8 mouse cellular contexts compared by ENCODE assay signal in the genomic region with DNA sequence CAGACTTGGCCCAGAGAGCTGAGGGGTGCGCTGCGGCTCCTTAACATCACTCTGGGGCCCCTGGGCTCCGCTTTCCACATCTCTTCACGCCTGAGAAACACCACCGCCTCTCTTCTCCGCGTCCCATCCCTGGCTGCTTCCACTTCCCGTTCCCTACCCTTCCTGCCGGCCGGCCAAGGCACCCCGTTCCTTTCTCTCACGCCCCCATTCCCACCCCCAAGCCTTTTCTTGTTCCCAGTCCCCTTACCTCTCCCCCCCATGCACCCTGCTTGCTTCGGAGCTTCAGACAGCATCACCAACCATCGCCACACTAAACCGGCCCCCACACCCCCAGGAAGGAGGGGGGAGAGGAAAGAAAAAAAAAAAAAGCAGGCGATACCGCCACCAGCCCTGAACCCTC. TPM values are rescaled to one million over a fixed set of nuclear protein-coding genes. Genes with fewer than 3 reads are reported as not detected.
DNase-seq lines count a peak whose midpoint lies in the region; ATAC-seq and TF ChIP-seq lines count a peak whose summit lies in the region.

No protein-coding gene starts in this region.

- H3K4me1 ChIP-seq in heart, embryonic 16.5 days (ENCODE audit: control insufficient read depth, insufficient read depth, low read length): peaks cover 13% of the 10 kb centered on the region
- no peaks in the 10 kb centered on the region; the same call in 1 of the 2 replicates for H3K4me1 ChIP-seq in heart, adult 2 months (ENCODE audit: control insufficient read depth, insufficient read depth, low read length)
- peaks cover 64% of the 10 kb centered on the region for H3K4me1 ChIP-seq in hindbrain, embryonic 14.5 days (replicated peaks; ENCODE audit: control insufficient read depth, insufficient read depth, low read length)
- H3K4me1 ChIP-seq in midbrain, embryonic 15.5 days: peaks cover 70% of the 10 kb centered on the region

- intact Hi-C loops in heart, adult 2 months (cut with DNase I): no loop called here

- peaks cover 88% of the 10 kb centered on the region for H3K27me3 ChIP-seq in heart, embryonic 16.5 days (ENCODE audit: control insufficient read depth, insufficient read depth, low read length)
- peaks cover 28% of the 10 kb centered on the region for H3K27me3 ChIP-seq in heart, adult 2 months (ENCODE audit: control insufficient read depth, insufficient read depth, low read length)
- peaks cover 14% of the 10 kb centered on the region; the same call in 1 of the 2 replicates for H3K27me3 ChIP-seq in hindbrain, embryonic 14.5 days (ENCODE audit: control insufficient read depth, insufficient read depth, low read length)
- H3K27me3 ChIP-seq in midbrain, embryonic 15.5 days (replicated peaks): peaks cover 12% of the 10 kb centered on the region

- H3K9ac ChIP-seq in heart, embryonic 16.5 days (ENCODE audit: low read length): no peak overlapping the region
- no peak overlapping the region for H3K9ac ChIP-seq in heart, adult 2 months (ENCODE audit: low read depth, low read length)
- H3K9ac ChIP-seq in hindbrain, embryonic 14.5 days: peak overlapping the region; percentile 80
- peak overlapping the region; percentile 97 for H3K9ac ChIP-seq in midbrain, embryonic 15.5 days

- 3% methylated on average over 17 of the region's 17 CpGs for WGBS in heart, embryonic 16.5 days
- WGBS in heart, adult 2 months: 1% methylated on average over 15 of the region's 17 CpGs
- WGBS in hindbrain, embryonic 14.5 days: under 1% methylated on average over 17 of the region's 17 CpGs
- WGBS in midbrain, embryonic 15.5 days: under 1% methylated on average over 17 of the region's 17 CpGs

- no peaks in the 10 kb centered on the region for H3K9me3 ChIP-seq in heart, embryonic 16.5 days (replicated peaks; ENCODE audit: control insufficient read depth, low read length)
- H3K9me3 ChIP-seq in hindbrain, embryonic 14.5 days (ENCODE audit: control insufficient read depth, low read length): no peaks in the 10 kb centered on the region
- H3K9me3 ChIP-seq in midbrain, embryonic 15.5 days: no peaks in the 10 kb centered on the region

- TF ChIP-seq EP300 in heart, adult 2 months (IDR thresholded peaks at IDR 0.05; ENCODE audit: insufficient read depth, low read depth, low read length): no peak

- DNase-seq in heart, adult 2 months: no peak
- DNase-seq in cerebellum, postnatal 10 days: peak; percentile 65 to 70
- DNase-seq in hindbrain, embryonic 14.5 days (ENCODE audit: low spot score): no peak
- DNase-seq in embryo, embryonic 9.5 days (ENCODE audit: extremely low spot score): no peak
- DNase-seq in ovary, postnatal 36 days (ENCODE audit: low spot score): no peak
- DNase-seq in adrenal gland, postnatal 10 days: no peak

- no peak for TF ChIP-seq CTCF in heart, adult 2 months (IDR thresholded peaks at IDR 0.05)

- peak overlapping the region; percentile 57 for H3K4me3 ChIP-seq in heart, embryonic 16.5 days (ENCODE audit: low read length)
- no peak overlapping the region for H3K4me3 ChIP-seq in heart, adult 2 months
- H3K4me3 ChIP-seq in hindbrain, embryonic 14.5 days (replicated peaks; ENCODE audit: low read length): peak overlapping the region; percentile 49
- peak overlapping the region; percentile 70 for H3K4me3 ChIP-seq in midbrain, embryonic 15.5 days

- no peak for TF ChIP-seq POLR2A in heart, adult 2 months (IDR thresholded peaks at IDR 0.05; ENCODE audit: insufficient read depth, low read depth, low read length)

- ATAC-seq in heart, embryonic 16.5 days (replicated peaks; ENCODE audit: extremely low read depth, insufficient read depth, low FRiP score): no peak
- ATAC-seq in hindbrain, embryonic 14.5 days (ENCODE audit: low FRiP score): no peak
- ATAC-seq in midbrain, embryonic 15.5 days (replicated peaks): no peak

- H3K27ac ChIP-seq in heart, embryonic 16.5 days (ENCODE audit: low read length): no peak overlapping the region
- H3K27ac ChIP-seq in heart, adult 2 months: no peak overlapping the region
- peak overlapping the region; percentile 94 for H3K27ac ChIP-seq in hindbrain, embryonic 14.5 days
- peak overlapping the region; percentile 99 for H3K27ac ChIP-seq in midbrain, embryonic 15.5 days

- H3K79me2 ChIP-seq in heart, adult 2 months (replicated peaks; ENCODE audit: control insufficient read depth, insufficient read depth, low read length): no peaks in the 10 kb centered on the region

- no peaks in the 10 kb centered on the region for H3K36me3 ChIP-seq in heart, embryonic 16.5 days (ENCODE audit: control insufficient read depth, insufficient read depth)
- no peaks in the 10 kb centered on the region for H3K36me3 ChIP-seq in heart, adult 2 months (ENCODE audit: control insufficient read depth, insufficient read depth, low read length)
- no peaks in the 10 kb centered on the region for H3K36me3 ChIP-seq in hindbrain, embryonic 14.5 days (replicated peaks; ENCODE audit: control insufficient read depth, insufficient read depth)
- no peaks in the 10 kb centered on the region for H3K36me3 ChIP-seq in midbrain, embryonic 15.5 days (replicated peaks)

- H3K4me2 ChIP-seq in heart, embryonic 16.5 days (ENCODE audit: low read depth, low read length): peak overlapping the region; percentile 93
- peak overlapping the region; percentile 76 for H3K4me2 ChIP-seq in hindbrain, embryonic 14.5 days (replicated peaks)
- peak overlapping the region; percentile 60 for H3K4me2 ChIP-seq in midbrain, embryonic 15.5 days

RNA-seq across cellular contexts. Expression of a gene that starts 1.2 kb away (rescaled TPM):
- polyA plus RNA-seq in heart, embryonic 16.5 days (2015; fragmentation: Nextera tagmentation; extraction: Ambion mirVana): 0.42 and 0.58 TPM in 2 replicates
- total RNA-seq in heart, adult 2 months (2021): under 1 TPM; 0.39 to 0.64 TPM
- polyA plus RNA-seq in heart, adult 2 months (2012; rRNA removed): 0.38 and 1.5 TPM in 2 replicates
- polyA plus RNA-seq in hindbrain, embryonic 14.5 days (2014; fragmentation: Nextera tagmentation; extraction: Ambion mirVana): 31.8 and 32.5 TPM in 2 replicates
- 45.5 and 59.1 TPM in 2 replicates for polyA plus RNA-seq in midbrain, embryonic 15.5 days (2015; fragmentation: Nextera tagmentation; extraction: Ambion mirVana)
- total RNA-seq in adrenal gland, postnatal 10 days (2021): 1 to 10 TPM; 2.3 to 3.6 TPM

RNA-seq across cellular contexts. Expression of a gene that starts 42.1 kb away (rescaled TPM):
- polyA plus RNA-seq in heart, embryonic 16.5 days (2015; fragmentation: Nextera tagmentation; extraction: Ambion mirVana): 8.3 and 8.6 TPM in 2 replicates
- 10 to 100 TPM; 14.3 to 18.4 TPM for total RNA-seq in heart, adult 2 months (2021)
- polyA plus RNA-seq in heart, adult 2 months (2012; rRNA removed): 18.7 and 21.7 TPM in 2 replicates
- 13.8 and 14.9 TPM in 2 replicates for polyA plus RNA-seq in hindbrain, embryonic 14.5 days (2014; fragmentation: Nextera tagmentation; extraction: Ambion mirVana)
- polyA plus RNA-seq in midbrain, embryonic 15.5 days (2015; fragmentation: Nextera tagmentation; extraction: Ambion mirVana): 18.5 and 18.7 TPM in 2 replicates
- 10 to 100 TPM; 14.8 to 16.9 TPM for total RNA-seq in adrenal gland, postnatal 10 days (2021)

RNA-seq across cellular contexts. Expression of a gene that starts 42.9 kb away (rescaled TPM):
- 2.2 and 2.3 TPM in 2 replicates for polyA plus RNA-seq in heart, embryonic 16.5 days (2015; fragmentation: Nextera tagmentation; extraction: Ambion mirVana)
- total RNA-seq in heart, adult 2 months (2021): 1 to 10 TPM; 7.4 to 9.6 TPM
- 6.9 and 8.1 TPM in 2 replicates for polyA plus RNA-seq in heart, adult 2 months (2012; rRNA removed)
- polyA plus RNA-seq in hindbrain, embryonic 14.5 days (2014; fragmentation: Nextera tagmentation; extraction: Ambion mirVana): 2.4 and 2.5 TPM in 2 replicates
- 1.8 and 1.9 TPM in 2 replicates for polyA plus RNA-seq in midbrain, embryonic 15.5 days (2015; fragmentation: Nextera tagmentation; extraction: Ambion mirVana)
- 10 to 100 TPM in 1 of 2 experiments, 1 to 10 TPM in 1; 9.2 to 11.8 TPM for total RNA-seq in adrenal gland, postnatal 10 days (2021)

RNA-seq across cellular contexts. Expression of a gene that starts 59.3 kb away (rescaled TPM):
- 6.7 and 6.8 TPM in 2 replicates for polyA plus RNA-seq in heart, embryonic 16.5 days (2015; fragmentation: Nextera tagmentation; extraction: Ambion mirVana)
- total RNA-seq in heart, adult 2 months (2021): 10 to 100 TPM; 61.7 to 69.4 TPM
- 105 and 123 TPM in 2 replicates for polyA plus RNA-seq in heart, adult 2 months (2012; rRNA removed)
- 23.4 and 24.1 TPM in 2 replicates for polyA plus RNA-seq in hindbrain, embryonic 14.5 days (2014; fragmentation: Nextera tagmentation; extraction: Ambion mirVana)
- 19.5 TPM in 2 replicates for polyA plus RNA-seq in midbrain, embryonic 15.5 days (2015; fragmentation: Nextera tagmentation; extraction: Ambion mirVana)
- total RNA-seq in adrenal gland, postnatal 10 days (2021): 10 to 100 TPM; 92.5 to 96.7 TPM

Comparison
In these comparisons a context has a peak if more than half of its experiments do, and no peak if none do; other contexts are left out.
1. H3K27ac ChIP-seq: peak in hindbrain, embryonic 14.5 days (single experiment) and midbrain, embryonic 15.5 days (single experiment); none in heart, embryonic 16.5 days (single experiment) and heart, adult 2 months (single experiment).
2. H3K9ac ChIP-seq: peak in hindbrain, embryonic 14.5 days (single experiment) and midbrain, embryonic 15.5 days (single experiment); none in heart, embryonic 16.5 days (single experiment) and heart, adult 2 months (single experiment).
3. DNase-seq: peak in cerebellum, postnatal 10 days (2 of 2); none in heart, adult 2 months (0 of 2), hindbrain, embryonic 14.5 days (single experiment), embryo, embryonic 9.5 days (single experiment), ovary, postnatal 36 days (single experiment) and adrenal gland, postnatal 10 days (single experiment).
4. RNA of a gene that starts 1.2 kb away (polyA plus RNA-seq): 45.5 to 59.1 TPM in midbrain, embryonic 15.5 days and 31.8 to 32.5 TPM in hindbrain, embryonic 14.5 days; 0.38 to 1.5 TPM in heart, adult 2 months and 0.42 to 0.58 TPM in heart, embryonic 16.5 days; every median in the first group is over 10 times any median in the second.
5. Peak in every context shown above with its lines, with median percentiles within 50 percentile points of each other: H3K4me2 ChIP-seq.